Mouse (Mus musculus) liver, adult 2 months (tissue): Measurements from ENCODE around the gene Padi6.

Experiments
- CTCF ChIP-seq: fragments of 200-500 bp; IDR thresholded peaks from 2 replicates; pipeline ENCODE4 v1.5.1; 2011; ENCODE audit warnings: low read depth, low read length, control low read depth
- POLR2A ChIP-seq: fragments of 200-500 bp; IDR thresholded peaks from 2 replicates; pipeline ENCODE4 v1.6.1; 2011; ENCODE audit warnings: low read length, control low read depth; ENCODE audit not compliant: insufficient read depth; ENCODE audit errors: extremely low read depth

DNA sequence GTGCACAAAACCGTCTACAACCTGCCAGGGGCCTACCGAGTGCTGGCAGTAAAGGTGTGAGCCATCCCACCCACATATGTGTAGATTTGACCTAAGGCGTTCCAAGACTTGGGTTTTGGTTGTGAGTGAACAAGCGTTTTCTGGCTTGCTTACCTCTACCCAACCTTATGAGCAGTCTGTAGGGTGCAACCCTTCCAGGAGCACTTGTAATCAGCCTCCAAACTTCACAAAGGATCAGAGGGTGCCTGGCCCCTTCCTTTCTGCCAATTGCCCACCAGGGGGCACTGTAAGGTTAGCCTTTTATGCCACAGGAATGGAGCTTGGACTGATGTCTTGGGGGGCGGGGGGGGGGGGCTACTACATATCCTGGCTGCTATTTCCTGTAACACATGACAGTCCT is 18.6 kb downstream of the Padi6 start:
- TF ChIP-seq CTCF (peak; percentile 60; the same call in 1 of the 2 replicates), POLR2A (no peak)
